Mouse (Mus musculus): ENCODE results near the gene Colgalt2. TPM values are rescaled to one million over a fixed set of nuclear protein-coding genes. Genes with fewer than 3 reads are reported as not detected.

Gene Colgalt2
- polyA plus RNA-seq, 1 experiment from 2014 or later, result 0.60 TPM

DNA sequence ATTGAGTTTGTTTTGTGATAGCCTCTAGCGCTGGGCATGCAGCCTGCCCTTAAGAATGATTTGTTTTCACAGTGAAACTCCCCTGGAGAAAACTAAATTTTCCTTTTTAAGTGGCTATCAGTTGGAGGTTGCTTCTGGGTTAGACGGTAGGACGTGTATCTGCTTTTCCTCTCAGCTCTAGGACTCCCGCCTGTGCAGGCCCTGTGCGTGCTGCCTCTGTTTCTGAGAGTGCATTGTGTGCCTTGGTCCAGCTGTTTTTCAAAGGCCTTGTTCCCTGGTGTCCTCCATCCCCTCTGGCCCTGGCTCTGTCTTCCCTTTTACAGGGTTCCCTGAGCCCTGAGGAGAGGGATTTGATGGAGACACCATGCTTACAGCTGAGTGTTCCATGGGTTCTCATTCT, 58.0 kb downstream of the Colgalt2 start:
- WGBS (ENCODE audit: insufficient replicate concordance), result 68% methylated on average over 5 of the region's 5 CpGs
- Histone ChIP-seq H3K27me3 (replicated peaks) (no peaks in the 10 kb centered on the region), H3K27ac (no peak overlapping the region), H3K4me1 (no peaks in the 10 kb centered on the region), H3K9me3 (replicated peaks) (no peaks in the 10 kb centered on the region), H3K4me3 (no peak overlapping the region), H3K4me2 (no peak overlapping the region), H3K9ac (no peak overlapping the region), H3K36me3 (no peaks in the 10 kb centered on the region)
- no peak for ATAC-seq

DNA sequence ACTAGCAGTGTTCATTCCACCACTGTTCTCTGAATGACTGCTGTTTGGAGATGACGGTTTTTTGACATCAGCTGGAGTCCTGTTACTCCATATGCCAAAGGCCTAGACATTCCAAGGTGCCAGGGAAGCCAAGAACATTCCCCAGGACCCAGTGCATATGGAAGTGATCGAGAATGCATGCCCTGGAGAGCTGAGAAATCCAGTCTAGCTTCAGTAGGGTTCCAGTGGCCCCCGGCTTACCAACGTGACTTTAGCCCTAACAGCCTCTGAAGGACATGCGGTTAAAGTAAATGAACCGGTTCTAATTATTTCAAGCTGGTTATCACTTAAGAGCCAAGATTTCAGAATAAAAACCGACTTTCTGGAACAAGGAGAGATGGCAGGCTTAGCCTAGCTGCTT, 59.4 kb downstream of the Colgalt2 start:
- ATAC-seq, result no peak
- WGBS (ENCODE audit: insufficient replicate concordance), result 73% methylated on average over 7 of the region's 7 CpGs
- H3K9ac ChIP-seq, result no peak overlapping the region

DNA sequence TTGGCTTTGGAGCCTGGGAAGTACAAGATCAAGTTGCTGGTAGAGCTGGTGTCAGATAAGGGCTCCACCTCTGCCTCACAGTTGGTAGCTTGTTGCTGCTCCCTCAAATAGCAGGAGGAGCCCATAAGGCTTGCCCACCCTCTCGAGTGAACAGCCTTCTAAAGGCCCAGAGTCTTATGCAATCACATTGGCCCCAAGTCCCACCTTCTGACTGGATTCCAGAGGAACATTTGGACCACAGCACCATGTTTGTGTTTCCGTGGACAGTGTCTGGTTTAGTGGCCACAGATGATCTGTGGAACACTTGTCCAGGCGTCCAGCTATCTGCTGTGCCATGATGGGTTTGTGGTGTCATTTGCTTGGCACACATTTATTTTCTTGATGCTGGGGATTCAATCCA, 61.3 kb downstream of the Colgalt2 start:
- H3K4me3 ChIP-seq, result no peak overlapping the region
- H3K9me3 ChIP-seq (replicated peaks), result no peaks in the 10 kb centered on the region
- ATAC-seq, result no peak
- WGBS (ENCODE audit: insufficient replicate concordance), result 41% methylated on average over 3 of the region's 3 CpGs
- no peak overlapping the region for H3K9ac ChIP-seq
- H3K4me2 ChIP-seq, result no peak overlapping the region
- H3K27ac ChIP-seq, result no peak overlapping the region
- no peaks in the 10 kb centered on the region for H3K36me3 ChIP-seq
- H3K4me1 ChIP-seq, result no peaks in the 10 kb centered on the region
- H3K27me3 ChIP-seq (replicated peaks), result no peaks in the 10 kb centered on the region

More for the DNA sequence above, 59.4 kb downstream of the Colgalt2 start:
- Histone ChIP-seq H3K9me3 (replicated peaks) (no peaks in the 10 kb centered on the region), H3K4me1 (no peaks in the 10 kb centered on the region), H3K27ac (no peak overlapping the region), H3K4me3 (no peak overlapping the region), H3K27me3 (replicated peaks) (no peaks in the 10 kb centered on the region), H3K36me3 (no peaks in the 10 kb centered on the region), H3K4me2 (no peak overlapping the region)

DNA sequence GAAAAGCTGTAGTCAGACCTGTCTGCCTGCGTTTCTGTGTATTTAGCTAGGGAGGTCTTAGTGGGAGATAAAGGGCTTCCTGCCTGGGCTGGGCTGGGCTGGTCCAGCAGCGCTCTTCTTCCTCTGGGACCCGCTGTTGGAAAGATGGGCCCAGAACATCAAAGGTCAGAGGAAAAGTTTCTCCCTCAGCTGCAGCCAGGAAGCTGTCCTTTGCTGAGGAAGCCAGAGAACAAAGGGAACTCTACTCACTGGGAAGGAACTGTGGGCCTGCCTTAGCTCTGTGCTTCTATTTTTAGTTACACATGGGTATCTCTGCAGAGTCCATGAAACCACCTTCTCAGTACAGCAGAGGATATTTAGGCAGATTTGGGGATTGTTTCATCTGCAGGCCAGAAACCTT, 62.2 kb downstream of the Colgalt2 start:
- Histone ChIP-seq H3K4me2 (no peak overlapping the region), H3K9ac (no peak overlapping the region), H3K9me3 (replicated peaks) (no peaks in the 10 kb centered on the region), H3K36me3 (no peaks in the 10 kb centered on the region), H3K4me1 (no peaks in the 10 kb centered on the region), H3K4me3 (no peak overlapping the region), H3K27ac (no peak overlapping the region), H3K27me3 (replicated peaks) (no peaks in the 10 kb centered on the region)
- ATAC-seq, result no peak
- 10% methylated on average over 3 of the region's 3 CpGs for WGBS (ENCODE audit: insufficient replicate concordance)

DNA sequence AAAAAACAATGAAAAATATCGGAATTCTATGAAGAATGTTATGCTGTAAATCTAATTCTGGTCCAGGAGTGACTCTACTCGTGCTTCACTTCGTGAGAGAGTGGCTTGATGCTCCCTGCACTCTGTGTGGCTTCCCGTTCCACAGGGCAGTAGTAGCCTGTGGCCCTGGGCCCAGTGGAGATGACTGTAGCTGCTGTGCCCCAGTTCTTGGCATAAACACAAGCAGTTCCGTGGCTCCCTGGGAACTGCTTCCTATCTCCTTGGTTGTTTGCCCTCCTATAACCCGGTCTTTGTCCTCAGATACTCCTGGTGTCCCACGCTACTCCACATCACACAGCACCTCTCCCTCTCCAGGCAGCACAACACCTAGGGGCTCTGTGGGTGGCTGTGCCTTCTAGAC, 62.7 kb downstream of the Colgalt2 start:
- Histone ChIP-seq H3K9ac (no peak overlapping the region), H3K27me3 (replicated peaks) (no peaks in the 10 kb centered on the region), H3K36me3 (no peaks in the 10 kb centered on the region), H3K4me1 (no peaks in the 10 kb centered on the region), H3K27ac (no peak overlapping the region), H3K4me2 (no peak overlapping the region), H3K9me3 (replicated peaks) (no peaks in the 10 kb centered on the region), H3K4me3 (no peak overlapping the region)
- no peak for ATAC-seq
- WGBS (ENCODE audit: insufficient replicate concordance), result 50% methylated on average over 7 of the region's 7 CpGs

DNA sequence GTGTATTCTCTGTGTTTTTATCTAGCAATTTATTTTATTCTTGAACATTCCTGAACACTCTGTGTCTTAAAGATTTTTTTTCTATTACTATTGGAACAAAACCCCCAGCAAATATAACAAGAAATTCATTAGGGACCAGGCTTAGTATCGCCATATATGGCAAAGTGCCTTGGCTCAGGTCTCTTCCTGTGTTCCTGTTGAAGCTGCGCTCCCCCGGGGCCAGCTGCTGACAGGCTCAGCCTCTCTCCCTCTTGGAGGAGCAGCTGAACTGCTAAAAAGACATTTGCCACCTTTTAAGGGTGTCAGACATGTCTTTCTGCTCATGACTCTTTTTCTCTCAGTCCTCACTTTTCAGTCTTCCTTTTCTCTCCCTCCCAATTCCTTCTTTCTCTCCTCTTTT, 66.7 kb downstream of the Colgalt2 start:
- no peak overlapping the region for H3K4me3 ChIP-seq
- ATAC-seq, result no peak
- H3K36me3 ChIP-seq, result no peaks in the 10 kb centered on the region
- no peak overlapping the region for H3K9ac ChIP-seq
- no peaks in the 10 kb centered on the region for H3K4me1 ChIP-seq
- H3K27ac ChIP-seq, result no peak overlapping the region
- H3K9me3 ChIP-seq (replicated peaks), result no peaks in the 10 kb centered on the region
- H3K27me3 ChIP-seq (replicated peaks), result no peaks in the 10 kb centered on the region
- WGBS (ENCODE audit: insufficient replicate concordance), result 38% methylated on average over 3 of the region's 3 CpGs
- H3K4me2 ChIP-seq, result no peak overlapping the region

DNA sequence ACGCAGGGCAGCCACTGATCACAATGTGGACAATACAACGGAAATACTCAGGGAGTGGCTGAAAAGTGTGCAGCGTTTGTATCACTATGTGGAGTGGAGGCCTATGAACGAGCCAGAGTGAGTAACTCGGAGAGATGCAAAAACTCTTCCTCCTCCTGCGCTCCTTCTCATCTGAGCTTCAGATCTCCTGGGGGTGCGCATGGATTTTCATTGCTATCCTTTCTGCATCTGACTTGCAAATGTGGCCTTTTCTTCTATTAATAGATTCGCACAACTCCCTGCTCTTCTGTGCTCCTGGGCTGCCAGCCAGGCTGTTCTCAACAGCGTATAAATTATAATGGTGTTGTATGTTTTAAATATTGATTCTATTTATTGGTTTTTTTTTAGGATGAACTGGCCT, 68.8 kb downstream of the Colgalt2 start:
- Histone ChIP-seq H3K4me1 (no peaks in the 10 kb centered on the region), H3K27ac (no peak overlapping the region)

DNA sequence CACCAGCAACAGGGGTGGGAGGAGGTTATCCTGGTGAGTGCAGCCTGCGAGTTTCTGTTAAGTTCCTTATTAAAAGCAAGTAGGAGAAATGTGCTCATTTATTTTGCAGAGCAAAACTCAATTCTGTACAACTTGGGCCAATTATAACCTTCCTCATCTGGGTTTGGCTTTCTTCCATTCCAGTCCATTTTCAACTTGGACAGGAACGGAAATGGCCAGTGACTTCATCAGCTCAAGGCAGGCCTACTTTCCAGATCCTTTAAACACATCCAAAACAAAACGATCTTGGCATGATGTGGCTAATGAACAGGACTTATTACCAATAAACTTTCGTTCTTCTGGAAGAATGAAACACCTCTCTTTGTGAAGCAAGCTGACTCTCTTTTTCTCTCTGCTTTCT, 76.5 kb downstream of the Colgalt2 start:
- H3K27ac ChIP-seq, result no peak overlapping the region
- no peaks in the 10 kb centered on the region for H3K36me3 ChIP-seq
- no peak overlapping the region for H3K4me3 ChIP-seq
- no peak overlapping the region for H3K4me2 ChIP-seq
- no peak for ATAC-seq
- H3K27me3 ChIP-seq (replicated peaks), result no peaks in the 10 kb centered on the region
- H3K4me1 ChIP-seq, result no peaks in the 10 kb centered on the region
- H3K9ac ChIP-seq, result no peak overlapping the region
- whole genome bisulfite sequencing (ENCODE audit: insufficient replicate concordance), result 52% methylated on average over 4 of the region's 4 CpGs
- H3K9me3 ChIP-seq (replicated peaks), result no peaks in the 10 kb centered on the region

More for the DNA sequence above, 68.8 kb downstream of the Colgalt2 start:
- no peaks in the 10 kb centered on the region for H3K9me3 ChIP-seq (replicated peaks)
- H3K4me3 ChIP-seq, result no peak overlapping the region
- WGBS (ENCODE audit: insufficient replicate concordance), result 78% methylated on average over 9 of the region's 9 CpGs
- no peak for ATAC-seq
- no peak overlapping the region for H3K9ac ChIP-seq
- H3K36me3 ChIP-seq, result no peaks in the 10 kb centered on the region
- H3K4me2 ChIP-seq, result no peak overlapping the region
- no peaks in the 10 kb centered on the region for H3K27me3 ChIP-seq (replicated peaks)

DNA sequence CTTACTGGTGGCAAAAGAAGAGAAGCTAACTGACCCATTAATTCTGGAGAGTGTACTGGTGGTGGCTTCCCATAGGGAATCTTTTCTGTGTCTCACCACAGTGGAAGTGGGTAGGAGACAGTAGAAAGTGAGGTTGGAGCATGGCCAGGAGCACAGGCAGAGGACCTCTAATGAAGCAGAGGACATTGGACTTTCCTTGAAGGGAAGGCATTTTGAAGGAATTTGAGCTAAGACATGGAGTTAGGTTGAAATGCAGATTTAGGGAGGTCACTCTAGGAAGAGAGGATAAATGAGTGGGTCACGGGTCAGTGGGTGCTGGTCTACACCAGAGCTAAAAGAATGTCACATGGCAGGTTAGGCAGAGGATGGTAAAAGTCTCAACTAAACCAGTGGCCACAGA, 91.2 kb downstream of the Colgalt2 start:
- ATAC-seq, result no peak
- 70% methylated on average over 1 of the region's 1 CpGs for WGBS (ENCODE audit: insufficient replicate concordance)
- H3K9me3 ChIP-seq (replicated peaks), result no peaks in the 10 kb centered on the region

DNA sequence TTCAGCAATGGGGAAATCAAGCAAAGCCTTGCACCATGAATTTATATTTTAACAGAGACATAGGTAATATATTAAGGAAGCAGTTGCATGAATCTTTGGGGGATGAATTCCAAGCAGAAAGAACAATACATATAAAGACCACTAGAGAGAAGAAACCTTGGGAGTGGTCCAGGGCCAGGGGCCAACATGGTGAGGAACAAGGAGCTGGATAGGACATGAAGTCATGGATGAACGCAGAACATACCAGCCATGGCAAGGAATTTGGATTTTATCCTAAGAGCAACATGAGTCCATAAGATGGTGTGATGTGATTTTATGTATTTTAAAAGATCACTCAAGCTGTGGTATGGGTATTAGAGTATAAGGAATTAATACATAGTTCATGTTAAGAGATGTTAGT, 92.6 kb downstream of the Colgalt2 start:
- Histone ChIP-seq H3K4me1 (no peaks in the 10 kb centered on the region), H3K4me3 (no peak overlapping the region), H3K27ac (no peak overlapping the region), H3K9ac (no peak overlapping the region), H3K27me3 (replicated peaks) (no peaks in the 10 kb centered on the region), H3K9me3 (replicated peaks) (no peaks in the 10 kb centered on the region), H3K36me3 (no peaks in the 10 kb centered on the region), H3K4me2 (no peak overlapping the region)
- WGBS (ENCODE audit: insufficient replicate concordance), result 81% methylated on average over 1 of the region's 1 CpGs
- ATAC-seq, result no peak

More for the DNA sequence above, 91.2 kb downstream of the Colgalt2 start:
- no peak overlapping the region for H3K4me2 ChIP-seq
- no peak overlapping the region for H3K9ac ChIP-seq
- no peak overlapping the region for H3K4me3 ChIP-seq
- no peaks in the 10 kb centered on the region for H3K27me3 ChIP-seq (replicated peaks)
- no peak overlapping the region for H3K27ac ChIP-seq
- H3K36me3 ChIP-seq, result no peaks in the 10 kb centered on the region
- H3K4me1 ChIP-seq, result no peaks in the 10 kb centered on the region

DNA sequence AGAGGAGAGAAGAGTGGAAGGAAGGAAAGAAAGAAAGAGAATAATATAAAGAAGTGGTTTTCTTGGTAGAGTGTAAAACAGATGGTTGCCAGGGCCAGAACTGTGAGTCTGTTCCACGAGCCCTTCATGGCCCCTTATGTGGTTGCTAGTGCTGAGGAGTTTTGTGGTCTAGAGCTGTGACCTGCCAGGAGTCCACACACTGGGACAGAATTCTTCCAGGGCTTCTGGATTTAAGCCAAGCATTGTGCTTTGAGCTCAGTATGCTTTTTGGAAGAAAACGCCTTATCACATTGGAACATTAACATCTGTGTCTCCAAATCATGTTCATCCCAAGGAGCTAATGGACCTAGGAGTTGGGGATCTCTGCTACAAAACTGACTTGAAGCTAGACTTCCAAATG, 97.2 kb downstream of the Colgalt2 start:
- H3K36me3 ChIP-seq, result no peaks in the 10 kb centered on the region
- ATAC-seq, result no peak
- no peaks in the 10 kb centered on the region for H3K4me1 ChIP-seq
- H3K27me3 ChIP-seq (replicated peaks), result no peaks in the 10 kb centered on the region
- H3K27ac ChIP-seq, result no peak overlapping the region
- WGBS (ENCODE audit: insufficient replicate concordance), result 34% methylated on average over 2 of the region's 2 CpGs
- no peaks in the 10 kb centered on the region for H3K9me3 ChIP-seq (replicated peaks)
- no peak overlapping the region for H3K4me2 ChIP-seq
- no peak overlapping the region for H3K4me3 ChIP-seq
- H3K9ac ChIP-seq, result no peak overlapping the region

DNA sequence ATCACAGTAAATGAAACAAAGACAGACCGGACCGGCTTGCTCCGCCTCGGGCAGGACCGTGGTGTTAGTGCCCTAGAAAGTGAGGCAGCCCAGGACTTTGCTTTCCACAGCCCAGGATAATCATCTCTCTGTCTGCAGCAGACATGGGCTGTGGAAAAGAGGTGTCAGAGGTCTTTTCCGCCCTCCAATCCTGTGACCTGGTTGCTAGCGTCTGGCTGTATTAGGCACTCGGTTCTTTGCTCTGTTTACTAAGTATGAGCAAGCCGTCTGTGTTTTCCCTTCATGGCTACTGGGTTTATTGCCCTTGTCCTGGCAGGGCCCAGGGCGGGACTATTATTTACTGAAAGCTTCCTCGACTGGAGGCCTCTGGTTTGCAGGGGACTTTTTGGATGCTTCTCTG, 98.0 kb downstream of the Colgalt2 start:
- Histone ChIP-seq H3K9me3 (replicated peaks) (no peaks in the 10 kb centered on the region), H3K4me1 (no peaks in the 10 kb centered on the region), H3K36me3 (no peaks in the 10 kb centered on the region), H3K9ac (no peak overlapping the region), H3K27me3 (replicated peaks) (no peaks in the 10 kb centered on the region), H3K27ac (no peak overlapping the region), H3K4me3 (no peak overlapping the region), H3K4me2 (0 out of 2 replicates have a peak overlapping the region, but pooled peaks have one; percentile 7)
- no peak for ATAC-seq
- 56% methylated on average over 11 of the region's 11 CpGs for WGBS (ENCODE audit: insufficient replicate concordance)

DNA sequence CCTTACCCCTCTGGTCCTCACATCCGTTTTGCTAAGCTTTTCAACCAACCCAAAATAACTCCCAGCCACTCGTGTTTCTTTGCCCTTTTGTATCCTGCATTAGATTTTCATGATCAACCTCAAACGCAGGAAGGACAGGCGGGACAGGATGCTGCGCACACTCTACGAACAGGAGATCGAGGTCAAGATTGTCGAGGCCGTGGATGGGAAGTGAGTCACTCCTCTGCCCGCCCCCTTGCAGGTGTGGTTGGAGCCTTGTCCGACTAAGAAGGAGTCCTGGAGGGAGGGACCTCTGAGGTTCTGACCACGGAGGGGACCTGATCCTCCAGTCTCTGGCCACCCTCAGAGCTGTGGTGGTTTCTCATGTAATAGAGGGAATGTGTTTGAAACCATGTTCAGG, 100.2 kb downstream of the Colgalt2 start:
- no peak overlapping the region for H3K4me2 ChIP-seq
- 33% methylated on average over 12 of the region's 12 CpGs for WGBS (ENCODE audit: insufficient replicate concordance)
- H3K27me3 ChIP-seq (replicated peaks), result no peaks in the 10 kb centered on the region
- no peak overlapping the region for H3K4me3 ChIP-seq
- no peaks in the 10 kb centered on the region for H3K4me1 ChIP-seq
- H3K9ac ChIP-seq, result no peak overlapping the region
- H3K36me3 ChIP-seq, result no peaks in the 10 kb centered on the region
- H3K9me3 ChIP-seq (replicated peaks), result no peaks in the 10 kb centered on the region
- ATAC-seq, result no peak
- H3K27ac ChIP-seq, result no peak overlapping the region
